Mouse (Mus musculus): ENCODE measurements around the gene Ptk7.

DNA sequence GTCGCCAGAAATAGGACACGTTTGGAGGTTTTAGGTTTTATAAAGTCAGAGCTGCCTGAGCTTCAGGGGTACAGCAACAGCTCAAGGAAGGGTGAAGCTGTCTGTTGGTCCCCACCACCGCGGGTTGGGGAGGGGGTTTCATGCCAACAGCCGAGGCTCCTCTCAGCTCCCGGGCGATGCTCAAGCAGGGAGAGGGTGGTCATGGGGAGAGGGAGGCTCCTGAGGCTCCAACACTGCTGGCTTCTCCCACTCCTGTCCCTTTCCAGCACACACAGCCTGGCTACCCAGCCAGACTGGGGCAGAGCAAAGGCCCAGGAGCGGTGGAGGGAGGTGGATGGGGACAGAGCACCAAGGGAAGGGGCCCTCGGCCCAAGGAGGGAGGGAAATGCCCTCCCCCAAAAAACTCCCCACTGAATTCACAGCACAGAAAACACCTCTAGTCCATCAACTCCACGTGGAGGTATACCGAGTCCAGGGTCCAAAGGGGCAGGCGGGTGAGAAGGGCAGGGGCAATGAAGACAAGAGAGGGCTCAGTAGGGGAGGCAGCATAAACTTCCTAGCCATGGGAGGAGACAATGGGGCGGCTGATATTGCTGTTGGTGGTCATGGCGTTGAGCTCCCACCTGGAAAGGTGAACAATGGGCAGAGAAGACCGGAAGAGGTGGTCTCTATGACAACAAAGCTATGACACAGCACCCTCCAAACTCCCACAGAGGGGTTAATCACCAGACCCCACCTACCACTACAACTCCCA, 45.4 kb upstream of the Ptk7 start:
- no peak for TF ChIP-seq CTCF (IDR thresholded peaks at IDR 0.05; ENCODE audit: borderline replicate concordance, extremely low read depth, insufficient read depth, insufficient read length)
- no peak for TF ChIP-seq POLR2A (IDR thresholded peaks at IDR 0.05; ENCODE audit: borderline replicate concordance, extremely low read depth, insufficient read depth, insufficient read length, poor library complexity, severe bottlenecking)
